Mouse (Mus musculus): ENCODE results near the gene Col9a1.

Gene Col9a1

DNA sequence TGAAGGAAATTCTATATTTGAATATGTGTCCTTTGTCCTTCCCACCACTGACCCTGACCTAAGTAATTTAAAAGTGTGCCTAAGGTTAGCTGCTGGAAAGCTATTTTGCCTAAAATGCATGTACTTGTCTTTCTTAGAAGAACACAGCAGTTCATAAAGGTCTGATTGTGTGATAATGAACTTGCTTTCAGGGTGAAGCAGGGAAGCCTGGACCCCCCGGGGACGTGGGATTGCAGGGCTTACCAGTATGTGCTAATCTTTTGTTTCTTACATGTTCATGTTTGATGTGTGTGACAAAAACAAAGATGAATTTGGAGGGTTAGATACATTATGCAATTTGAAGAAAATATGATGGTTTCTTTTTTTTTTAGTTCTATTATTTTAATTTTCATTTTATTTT, 44.8 kb downstream of the Col9a1 start:
- DNase-seq (ENCODE audit: low spot score in 2 of 2) = no peak

DNA sequence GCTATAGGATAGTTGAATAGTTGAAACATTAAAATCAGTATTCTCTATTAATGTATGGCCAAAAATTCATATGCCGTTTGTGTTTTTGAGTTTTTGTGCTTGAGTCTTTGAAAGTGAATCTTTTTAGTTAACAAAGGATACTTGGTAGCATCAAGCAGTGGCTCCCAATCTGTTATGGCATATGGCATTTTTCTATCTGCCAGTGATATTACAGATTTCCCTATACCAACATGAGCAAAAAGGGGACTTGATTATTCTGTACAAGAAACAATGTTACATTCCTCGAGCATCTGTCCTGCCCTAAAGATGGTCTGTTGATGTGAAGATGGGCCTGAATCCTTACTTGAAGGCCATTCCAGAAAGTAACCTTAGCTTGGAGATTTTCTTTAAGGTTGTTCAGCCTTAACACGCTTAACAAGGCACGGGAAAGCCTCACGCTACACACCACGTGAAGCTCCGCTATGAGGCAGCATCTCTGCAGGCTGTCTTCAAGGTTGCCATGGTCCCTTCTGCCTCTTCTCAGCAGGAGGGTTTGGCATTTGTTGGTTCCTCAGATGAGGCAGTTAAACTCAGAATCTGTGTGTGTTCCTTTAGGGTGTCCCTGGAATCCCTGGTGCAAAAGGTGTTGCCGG, 45.7 kb downstream of the Col9a1 start:
- DNase-seq (ENCODE audit: low spot score in 2 of 2) = no peak

- no peak for DNase-seq (ENCODE audit: low spot score in 2 of 2)
Observed at GRCm38 (mm10) chr1:24225825-24226526, 48.6 kb downstream of the Col9a1 start.

- DNase-seq (ENCODE audit: low spot score in 2 of 2) = no peak
Observed at GRCm38 (mm10) chr1:24226941-24227711, 49.7 kb downstream of the Col9a1 start.

- DNase-seq (ENCODE audit: low spot score in 2 of 2) = no peak
Observed at GRCm38 (mm10) chr1:24229552-24229951, 52.1 kb downstream of the Col9a1 start.

- no peak for DNase-seq (ENCODE audit: low spot score in 2 of 2)
Observed at GRCm38 (mm10) chr1:24230428-24230827, 53.0 kb downstream of the Col9a1 start.

DNA sequence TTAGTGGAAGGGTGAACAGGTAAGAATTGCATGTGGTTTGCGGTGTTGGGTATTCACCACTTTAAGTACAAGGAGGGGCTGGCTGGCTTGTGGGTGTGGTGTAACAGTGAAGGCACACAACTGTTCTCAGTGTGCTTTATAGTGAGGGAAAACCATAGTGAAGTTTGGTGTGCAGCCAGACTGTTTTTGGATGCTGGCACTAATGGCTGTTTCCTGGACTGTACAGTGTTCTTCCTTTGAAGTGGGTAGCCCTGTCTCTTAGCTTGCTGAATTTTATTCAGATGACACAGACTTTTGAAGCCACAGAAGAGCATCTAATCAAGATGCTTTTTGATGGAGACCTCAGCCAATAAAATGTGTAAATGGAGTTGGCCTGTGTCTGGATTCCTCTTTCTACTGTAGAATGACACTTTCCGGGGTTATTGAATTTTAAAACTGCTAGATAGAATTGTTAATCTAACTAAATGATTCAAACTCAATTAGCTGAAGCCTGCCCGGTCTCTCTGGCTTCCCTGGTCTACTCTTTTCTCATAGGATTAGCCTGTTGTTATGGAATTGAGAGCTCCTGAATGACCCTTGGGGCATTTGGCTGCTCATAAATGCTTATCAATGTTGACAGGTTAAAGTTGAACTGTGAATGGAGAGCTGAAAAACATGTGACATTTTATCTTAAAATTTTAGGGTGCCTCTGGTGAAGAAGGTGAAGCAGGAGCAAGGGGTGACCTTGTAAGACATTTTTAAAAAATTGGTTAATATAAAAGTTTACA, 54.3 kb downstream of the Col9a1 start:
- DNase-seq (ENCODE audit: low spot score in 2 of 2) = no peak

DNA sequence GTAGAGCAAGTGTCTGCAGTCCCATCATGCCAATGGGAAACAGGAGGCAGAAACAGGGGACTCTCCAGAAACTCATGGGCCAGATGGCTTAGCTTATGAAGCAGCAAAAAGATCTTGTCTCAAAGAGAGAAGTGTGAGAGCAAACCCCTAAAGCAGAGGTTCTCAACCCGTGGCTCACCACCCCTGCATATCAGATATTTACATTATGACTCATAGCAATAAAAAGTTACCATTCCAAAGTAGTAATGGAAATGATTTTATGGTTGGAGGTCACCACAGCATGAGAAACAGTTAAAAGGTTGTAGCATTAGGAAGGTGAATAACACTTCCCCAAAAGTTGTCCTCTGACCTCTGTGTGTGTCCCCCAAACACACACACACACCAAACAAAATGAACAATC, 58.9 kb downstream of the Col9a1 start:
- no peak for DNase-seq (ENCODE audit: low spot score in 2 of 2)

DNA sequence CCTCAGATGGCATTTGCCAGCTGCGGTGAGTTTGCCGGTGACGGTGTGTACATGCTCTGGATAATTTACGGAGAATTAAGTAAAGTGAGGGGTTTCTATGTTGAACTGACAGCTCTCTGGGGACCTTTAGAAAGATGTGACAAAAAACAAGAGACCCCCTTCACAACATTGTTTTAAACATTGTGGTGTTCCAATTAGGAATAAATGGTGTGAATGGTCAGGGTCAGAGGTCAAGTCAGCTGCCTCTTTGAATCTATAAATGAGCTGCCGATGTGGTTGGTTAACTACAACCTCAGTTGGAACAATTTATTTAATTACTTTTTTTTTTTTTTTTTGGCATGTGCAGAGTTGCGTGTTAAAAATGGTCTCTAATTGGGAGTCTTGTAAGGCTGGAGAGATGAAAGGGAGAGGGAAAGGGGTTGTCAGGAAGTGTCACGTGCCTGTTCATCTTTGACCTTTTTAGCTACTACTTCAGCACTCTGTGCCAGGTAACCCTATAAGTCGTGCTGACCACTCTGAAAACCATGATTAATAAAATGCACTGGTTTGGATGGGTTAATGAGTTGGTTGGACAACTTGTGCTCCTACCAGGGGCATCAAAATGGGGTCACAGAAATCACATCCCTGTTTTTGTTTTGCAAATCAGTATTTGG, 62.8 kb downstream of the Col9a1 start:
- DNase-seq (ENCODE audit: low spot score in 2 of 2) = no peak

DNA sequence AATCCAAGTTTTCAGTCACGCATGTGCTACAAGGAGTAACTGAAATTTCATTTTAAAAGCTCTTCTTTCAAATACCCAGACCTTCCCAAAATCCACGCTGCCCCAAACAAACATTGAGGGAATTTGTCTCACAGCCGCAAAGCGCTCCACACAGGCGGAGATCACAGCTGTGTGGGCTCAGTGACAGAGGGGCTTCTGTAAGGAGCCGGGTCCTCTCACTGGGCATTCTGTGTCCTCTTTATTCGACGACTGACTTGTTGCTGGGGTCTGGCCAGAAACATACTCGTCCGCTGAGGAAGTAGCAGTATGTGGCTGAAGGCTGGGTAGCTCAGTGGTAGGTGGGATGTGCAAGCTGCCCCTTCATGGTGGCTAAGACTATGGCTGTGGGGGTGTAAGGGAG, 67.5 kb downstream of the Col9a1 start:
- no peak for DNase-seq (ENCODE audit: low spot score in 2 of 2)

DNA sequence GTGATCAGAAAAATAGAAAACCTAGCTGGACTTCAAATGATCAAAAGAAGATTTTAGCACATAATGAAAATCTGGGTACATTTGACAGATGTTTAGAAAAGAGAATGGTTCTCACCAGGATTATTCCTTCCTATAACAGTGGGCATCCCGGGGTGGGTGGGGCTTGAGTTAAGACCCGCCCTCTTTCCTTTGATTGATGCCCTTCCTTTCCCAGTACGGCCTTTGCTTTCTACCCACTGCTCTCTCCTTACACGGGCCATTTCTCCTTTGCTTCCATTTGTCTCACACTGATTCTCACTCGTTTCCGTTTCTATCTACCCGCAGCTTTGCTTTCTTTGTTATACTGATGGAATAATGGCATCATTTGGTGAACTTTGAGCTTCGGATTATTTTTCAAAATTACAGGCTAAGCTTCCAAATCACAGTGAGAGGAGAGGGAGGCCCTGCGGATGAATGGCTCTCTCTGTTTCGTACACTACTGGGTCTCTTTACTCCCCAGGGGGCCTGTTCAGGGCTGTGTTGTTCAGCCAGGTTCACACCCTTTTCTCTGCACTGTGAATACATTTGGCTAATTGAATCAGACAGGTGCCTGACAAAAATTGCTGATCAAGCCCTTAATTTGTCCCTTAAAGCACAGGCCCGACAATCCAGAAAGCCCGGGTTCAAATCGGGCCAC, 68.4 kb downstream of the Col9a1 start:
- no peak for DNase-seq (ENCODE audit: low spot score in 2 of 2)

DNA sequence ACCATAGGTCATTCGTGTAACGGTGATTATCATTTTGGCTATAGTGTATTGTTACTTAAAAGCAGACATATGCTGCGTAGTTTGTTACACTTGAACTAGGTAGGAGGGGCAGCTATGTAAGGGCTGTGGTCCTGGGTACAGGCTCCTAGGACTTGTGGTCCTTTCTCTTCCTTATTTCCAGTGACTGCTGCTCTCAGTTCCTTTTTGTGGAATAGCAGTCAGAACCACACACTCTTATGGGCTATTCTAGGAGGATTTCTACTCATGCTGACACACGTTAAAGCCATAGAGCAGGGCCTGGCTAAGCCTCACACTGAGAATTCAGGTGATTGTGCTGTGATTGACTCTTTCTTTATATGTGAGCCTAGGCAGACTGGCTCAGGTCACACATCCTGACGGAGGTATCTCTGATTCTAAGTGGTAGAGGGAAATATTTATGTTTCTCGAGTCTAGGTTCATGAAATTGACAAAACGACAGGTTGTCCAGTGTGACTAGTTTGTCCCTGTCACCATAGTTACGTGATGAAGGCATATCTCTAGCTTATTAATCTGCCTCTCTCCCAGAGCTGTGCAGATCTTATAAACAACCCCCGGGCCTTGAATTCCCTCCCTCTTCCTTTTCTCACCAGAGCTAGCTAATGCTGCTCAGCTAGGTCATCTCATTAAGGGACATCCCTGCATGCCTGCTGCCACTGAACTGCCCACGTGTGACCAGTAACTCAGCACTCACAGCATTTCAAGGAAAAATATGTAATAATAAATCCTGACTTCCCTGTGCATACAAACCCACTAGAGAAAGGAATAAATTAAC, 71.1 kb downstream of the Col9a1 start:
- no peak for DNase-seq (ENCODE audit: low spot score in 2 of 2)

- DNase-seq (ENCODE audit: low spot score in 2 of 2) = no peak
Observed at GRCm38 (mm10) chr1:24249105-24249664, 71.8 kb downstream of the Col9a1 start.

DNA sequence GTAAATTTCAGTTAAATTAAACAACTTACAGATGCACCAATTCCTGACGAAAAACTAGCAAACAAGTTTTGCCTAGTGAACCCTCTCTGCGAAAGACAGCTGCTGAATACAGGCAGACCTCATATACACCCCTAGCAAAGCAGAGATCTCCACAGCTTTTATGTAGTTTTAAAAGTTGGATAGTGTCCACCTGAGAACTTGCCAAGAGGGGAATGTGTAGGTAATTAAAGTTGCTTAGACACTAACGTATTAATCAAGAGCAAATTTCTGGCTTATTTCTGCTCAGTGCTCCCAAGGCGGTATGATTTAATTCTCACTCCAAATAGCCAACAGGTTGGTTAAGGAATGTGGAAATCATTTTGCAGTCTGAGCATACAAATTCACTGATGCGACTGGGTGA, 80.6 kb downstream of the Col9a1 start:
- no peak for DNase-seq (ENCODE audit: low spot score in 2 of 2)

- DNase-seq (ENCODE audit: low spot score in 2 of 2) = no peak
Observed at GRCm38 (mm10) chr1:24259419-24259818, 82.0 kb downstream of the Col9a1 start.

DNA sequence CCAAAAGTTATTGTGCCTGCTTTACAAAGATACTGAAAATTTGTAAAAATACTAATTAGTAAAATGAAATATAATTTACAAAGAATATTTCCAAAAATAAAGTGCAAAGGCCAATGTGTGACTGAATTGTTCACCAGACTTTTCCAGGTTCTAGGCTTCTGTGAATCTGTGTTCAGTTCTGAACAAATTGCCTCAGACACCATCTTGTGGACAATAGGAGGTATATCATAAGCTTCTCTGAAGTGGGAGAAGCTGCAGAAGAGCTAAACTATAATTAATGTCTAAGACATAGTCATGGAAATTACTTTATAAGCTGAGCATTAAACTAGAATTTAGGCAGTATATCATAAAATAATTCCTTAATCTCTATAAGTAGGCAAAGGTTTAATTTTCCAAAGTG, 83.8 kb downstream of the Col9a1 start:
- no peak for DNase-seq (ENCODE audit: low spot score in 2 of 2)

DNA sequence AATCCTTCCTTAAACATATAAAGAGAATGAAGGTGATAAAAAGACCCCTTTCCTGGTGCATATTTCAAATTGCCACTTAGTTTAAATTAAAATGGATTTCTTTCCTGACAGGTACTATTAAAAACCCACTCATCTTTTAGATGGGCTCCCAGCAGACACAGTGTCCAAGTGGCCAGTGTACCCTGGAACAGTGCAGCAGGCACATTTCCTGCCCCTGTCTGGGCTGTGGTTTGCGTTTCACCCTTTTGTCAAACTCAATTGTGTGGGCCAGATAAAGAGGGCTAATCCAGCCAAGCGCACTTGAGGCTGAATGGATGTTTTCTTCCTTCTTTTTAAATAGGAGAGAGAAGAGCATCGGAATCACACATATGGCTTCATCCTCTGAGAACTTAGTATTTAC, 89.6 kb downstream of the Col9a1 start:
- DNase-seq (ENCODE audit: low spot score in 2 of 2) = no peak

DNA sequence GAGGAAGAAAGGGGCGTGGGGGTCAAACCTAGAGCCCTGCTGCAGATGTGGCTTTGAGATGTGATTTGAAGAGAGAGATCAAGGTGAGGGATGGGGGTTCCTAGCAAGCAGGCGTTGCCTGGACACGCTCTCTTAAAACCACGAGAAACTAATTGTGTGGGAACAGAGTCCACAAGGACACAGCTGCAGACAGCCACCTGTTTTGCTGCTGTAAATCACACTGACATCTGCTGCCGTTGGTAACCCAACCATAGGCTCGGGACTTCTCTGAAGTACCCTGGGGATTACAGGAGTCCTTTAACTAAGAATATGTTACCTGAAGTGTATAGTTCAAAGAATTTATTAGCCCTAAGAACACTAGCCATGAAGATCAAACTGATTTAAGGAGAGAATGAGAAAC, 109.0 kb downstream of the Col9a1 start:
- no peak for DNase-seq (ENCODE audit: low spot score in 2 of 2)

DNA sequence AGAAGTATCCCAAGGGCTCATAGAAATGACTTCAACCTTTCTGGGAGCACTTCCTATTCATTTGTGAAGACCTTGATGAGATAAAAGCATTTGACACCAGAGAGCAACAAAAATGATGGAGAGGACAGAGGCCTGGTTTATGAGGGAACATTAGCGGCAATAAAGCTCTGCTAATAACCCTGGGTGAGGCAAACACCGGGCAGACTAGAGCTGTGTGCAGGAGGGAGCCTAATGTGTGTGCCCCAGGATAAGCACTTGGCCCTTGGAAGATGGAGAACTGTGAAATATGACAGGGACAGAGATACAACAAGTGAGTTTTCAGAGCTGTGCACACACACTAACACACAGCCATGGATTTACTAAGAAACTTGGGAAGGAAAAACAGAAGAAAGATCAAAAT, 115.1 kb downstream of the Col9a1 start:
- no peak for DNase-seq (ENCODE audit: low spot score in 2 of 2)
